Mouse (Mus musculus): ENCODE data around the gene Zfp207.

Zfp207 gene

GRCm38 (mm10) chr11:80410377-80410776 lies 27.3 kb downstream of the Zfp207 start:
- in situ Hi-C loops (cut with MboI), result no loop called here

- in situ Hi-C loops (cut with MboI), result no loop called here
Measured at GRCm38 (mm10) chr11:80417085-80417484, 34.0 kb downstream of the Zfp207 start.

- in situ Hi-C loops (cut with MboI), result no loop called here
Measured at GRCm38 (mm10) chr11:80419743-80420142, 36.7 kb downstream of the Zfp207 start.

- in situ Hi-C loops (cut with MboI), result no loop called here
Measured at GRCm38 (mm10) chr11:80420202-80420984, 37.3 kb downstream of the Zfp207 start.

- in situ Hi-C loops (cut with MboI), result no loop called here
Measured at GRCm38 (mm10) chr11:80421421-80422047, 38.5 kb downstream of the Zfp207 start.

GRCm38 (mm10) chr11:80424691-80425090 lies 41.6 kb downstream of the Zfp207 start:
- in situ Hi-C loops (cut with MboI), result loop anchor here (25.0 kb wide), 1 partner anchor 363 kb away; the partner anchor contains the start of gene Myo1d

GRCm38 (mm10) chr11:80425247-80425778 lies 42.2 kb downstream of the Zfp207 start:
- in situ Hi-C loops (cut with MboI), result loop anchor here (25.0 kb wide), 1 partner anchor 362 kb away; the partner anchor contains the start of gene Myo1d

GRCm38 (mm10) chr11:80426029-80426813 lies 43.1 kb downstream of the Zfp207 start:
- in situ Hi-C loops (cut with MboI), result loop anchor here (25.0 kb wide), 1 partner anchor 361 kb away; the partner anchor contains the start of gene Myo1d

GRCm38 (mm10) chr11:80428381-80429008 lies 45.4 kb downstream of the Zfp207 start, which contains the start of gene Psmd11:
TSS of gene Psmd11 (plus strand) at chr11:80428615.
- in situ Hi-C loops (cut with MboI), result loop anchor here (25.0 kb wide), 1 partner anchor 359 kb away; the partner anchor contains the start of gene Myo1d

GRCm38 (mm10) chr11:80429009-80429475 lies 46.0 kb downstream of the Zfp207 start:
- in situ Hi-C loops (cut with MboI), result loop anchor here (25.0 kb wide), 1 partner anchor 358 kb away; the partner anchor contains the start of gene Myo1d

- in situ Hi-C loops (cut with MboI), result loop anchor here (25.0 kb wide), 1 partner anchor 358 kb away; the partner anchor contains the start of gene Myo1d
Measured at GRCm38 (mm10) chr11:80429500-80430166, 46.6 kb downstream of the Zfp207 start.

- in situ Hi-C loops (cut with MboI), result loop anchor here (25.0 kb wide), 1 partner anchor 357 kb away; the partner anchor contains the start of gene Myo1d
Measured at GRCm38 (mm10) chr11:80430366-80430910, 47.4 kb downstream of the Zfp207 start.

GRCm38 (mm10) chr11:80446916-80447315 lies 63.8 kb downstream of the Zfp207 start:
- in situ Hi-C loops (cut with MboI), result loop anchor here (25.0 kb wide), 1 partner anchor 340 kb away; the partner anchor contains the start of gene Myo1d

GRCm38 (mm10) chr11:80449859-80450258 lies 66.8 kb downstream of the Zfp207 start:
- in situ Hi-C loops (cut with MboI), result loop anchor here (25.0 kb wide), 1 partner anchor 337 kb away; the partner anchor contains the start of gene Myo1d

- in situ Hi-C loops (cut with MboI), result no loop called here
Measured at GRCm38 (mm10) chr11:80452242-80452641, 69.2 kb downstream of the Zfp207 start.

GRCm38 (mm10) chr11:80453198-80453597 lies 70.1 kb downstream of the Zfp207 start:
- in situ Hi-C loops (cut with MboI), result no loop called here

Data from mature B cell (primary cell).